Mouse (Mus musculus) ES-Bruce4 (cell line): ENCODE measurements around the gene Grik4. TPM values are rescaled to one million over a fixed set of nuclear protein-coding genes. Genes with fewer than 3 reads are reported as not detected.

ENCODE experiments used
- H3K27ac ChIP-seq: 2 replicates; pipeline ENCODE4 v1.5.1; 2012; ENCODE audit warnings: low read length, inconsistent platforms; ENCODE audit not compliant: insufficient read depth
- H3K27me3 ChIP-seq: 2 replicates; pipeline ENCODE4 v1.6.1; 2012; ENCODE audit warnings: mild to moderate bottlenecking, low read length, inconsistent platforms; ENCODE audit not compliant: control insufficient read depth, poor library complexity, insufficient read depth, severe bottlenecking
- H3K36me3 ChIP-seq: 2 replicates; pipeline ENCODE4 v1.6.1; 2012; ENCODE audit warnings: inconsistent platforms, mild to moderate bottlenecking, low read length, moderate library complexity; ENCODE audit not compliant: control insufficient read depth, poor library complexity, insufficient read depth, severe bottlenecking
- H3K4me1 ChIP-seq: one replicate; pipeline ENCODE4 v1.8.1; 2011; ENCODE audit warnings: low read length; ENCODE audit not compliant: control insufficient read depth, insufficient read depth
- H3K4me3 ChIP-seq: 2 replicates; pipeline ENCODE4 v1.5.1; 2011; ENCODE audit warnings: low read depth, mild to moderate bottlenecking, low read length
- H3K9ac ChIP-seq: 2 replicates; pipeline ENCODE4 v1.6.1; 2012; ENCODE audit warnings: low read depth, mild to moderate bottlenecking, inconsistent platforms; ENCODE audit not compliant: poor library complexity, severe bottlenecking
- H3K9me3 ChIP-seq: replicated peaks from 2 replicates; pipeline ENCODE4 v1.6.1; 2012; ENCODE audit warnings: mild to moderate bottlenecking, low read length, inconsistent platforms; ENCODE audit not compliant: control insufficient read depth, poor library complexity, insufficient read depth, severe bottlenecking
- CTCF ChIP-seq: IDR thresholded peaks from one replicate; pipeline ENCODE4 v1.8.1; 2011; ENCODE audit warnings: low read depth, low read length
- EP300 ChIP-seq: IDR thresholded peaks from 2 replicates; pipeline ENCODE4 v1.6.1; 2011; ENCODE audit warnings: low read depth, low read length; ENCODE audit not compliant: insufficient read depth
- POLR2A ChIP-seq: IDR thresholded peaks from one replicate; pipeline ENCODE4 v1.8.1; 2011; ENCODE audit warnings: low read length; ENCODE audit not compliant: insufficient read depth
- polyA plus RNA-seq: library from polyadenylated mRNA; stranded (reverse); fragments of >200 nt; gene quantifications from 2 replicates; pipeline ENCODE4 v1.2.4, GENCODE M21; 2011; ENCODE audit warnings: low read depth; ENCODE audit not compliant: missing spikeins, insufficient read depth, insufficient read length

Grik4 gene
- polyA plus RNA-seq, 1 experiment = 1.0 TPM

- Histone ChIP-seq H3K4me1 (peaks cover 2% of the 10 kb centered on the region), H3K9me3 (no peaks in the 10 kb centered on the region), H3K27ac (no peak within 1 kb of the TSS), H3K4me3 (no peak within 1 kb of the TSS), H3K9ac (no peak within 1 kb of the TSS), H3K36me3 (no peaks in the 10 kb centered on the region), H3K27me3 (peaks cover 1% of the 10 kb centered on the region; the same call in 1 of the 2 replicates)
- no peak for TF ChIP-seq EP300
These were observed 436.6 kb downstream of the Grik4 start, which contains the start of gene Tbcel for GRCm38 (mm10) chr9:42507709-42508108. Gene Tbcel (minus strand): TSS chr9:42507809.

- no peak overlapping the region for H3K4me3 ChIP-seq
- TF ChIP-seq POLR2A (no peak), EP300 (no peak), CTCF (no peak)
These were observed 437.3 kb downstream of the Grik4 start for GRCm38 (mm10) chr9:42507022-42507421.

GRCm38 (mm10) chr9:42504971-42505510 is 439.3 kb downstream of the Grik4 start:
- Histone ChIP-seq H3K4me3 (no peak overlapping the region), H3K36me3 (no peaks in the 10 kb centered on the region), H3K9ac (no peak overlapping the region), H3K4me1 (no peaks in the 10 kb centered on the region), H3K27me3 (peaks cover 1% of the 10 kb centered on the region; the same call in 1 of the 2 replicates), H3K27ac (no peak overlapping the region), H3K9me3 (no peaks in the 10 kb centered on the region)
- TF ChIP-seq CTCF (no peak), POLR2A (no peak), EP300 (no peak)

More at GRCm38 (mm10) chr9:42507022-42507421, 437.3 kb downstream of the Grik4 start:
- no peaks in the 10 kb centered on the region for H3K9me3 ChIP-seq
- no peak overlapping the region for H3K9ac ChIP-seq
- H3K36me3 ChIP-seq = no peaks in the 10 kb centered on the region
- H3K27me3 ChIP-seq = peaks cover 1% of the 10 kb centered on the region; the same call in 1 of the 2 replicates
- no peak overlapping the region for H3K27ac ChIP-seq
- H3K4me1 ChIP-seq = no peaks in the 10 kb centered on the region

- TF ChIP-seq POLR2A = no peak
- H3K9me3 ChIP-seq = no peaks in the 10 kb centered on the region
- no peak overlapping the region for H3K4me3 ChIP-seq
- no peaks in the 10 kb centered on the region for H3K4me1 ChIP-seq
- H3K27ac ChIP-seq = no peak overlapping the region
- H3K36me3 ChIP-seq = no peaks in the 10 kb centered on the region
- H3K27me3 ChIP-seq = peaks cover 1% of the 10 kb centered on the region; the same call in 1 of the 2 replicates
- H3K9ac ChIP-seq = no peak overlapping the region
These were observed 439.7 kb downstream of the Grik4 start for GRCm38 (mm10) chr9:42504559-42504958.

- H3K27ac ChIP-seq = no peak overlapping the region
- H3K27me3 ChIP-seq = peaks cover 1% of the 10 kb centered on the region; the same call in 1 of the 2 replicates
- no peak overlapping the region for H3K4me3 ChIP-seq
- H3K4me1 ChIP-seq = no peaks in the 10 kb centered on the region
- TF ChIP-seq POLR2A = no peak
- no peak for TF ChIP-seq EP300
- TF ChIP-seq CTCF = no peak
- no peaks in the 10 kb centered on the region for H3K36me3 ChIP-seq
- no peaks in the 10 kb centered on the region for H3K9me3 ChIP-seq
- H3K9ac ChIP-seq = no peak overlapping the region
These were observed 440.6 kb downstream of the Grik4 start for GRCm38 (mm10) chr9:42503709-42504108.

- no peak overlapping the region for H3K9ac ChIP-seq
- no peak for TF ChIP-seq CTCF
- TF ChIP-seq POLR2A = no peak
- TF ChIP-seq EP300 = no peak
- no peak overlapping the region for H3K4me3 ChIP-seq
- H3K9me3 ChIP-seq = no peaks in the 10 kb centered on the region
- no peaks in the 10 kb centered on the region for H3K36me3 ChIP-seq
- H3K27ac ChIP-seq = no peak overlapping the region
- H3K4me1 ChIP-seq = no peaks in the 10 kb centered on the region
- H3K27me3 ChIP-seq = no peaks in the 10 kb centered on the region
These were observed 448.0 kb downstream of the Grik4 start for GRCm38 (mm10) chr9:42496296-42496695.
